Mouse (Mus musculus): ENCODE measurements around the gene Fam78b.

GRCm38 (mm10) chr1:167114363-167115050 lies 113.3 kb downstream of the Fam78b start:
- TF ChIP-seq TAL1 (IDR thresholded peaks at IDR 0.05; ENCODE audit: low read length) = no peak
- TF ChIP-seq GATA1 (IDR thresholded peaks at IDR 0.05; ENCODE audit: low read length) = no peak

Data from erythroblast, embryonic 14.5 days (primary cell).